Mouse (Mus musculus) heart, postnatal 0 days (tissue): ENCODE data around the gene Pxk. TPM values are rescaled to one million over a fixed set of nuclear protein-coding genes. Genes with fewer than 3 reads are reported as not detected.
A peak's percentile ranks its signal among the peaks of the same experiment; 100 is the strongest.

Experiments used
- ATAC-seq: fragments of 200-750 bp; cut with Nextera tagmentation; 2 replicates; pipeline ENCODE4 v1.8.0; 2017; ENCODE audit warnings: low read depth, moderate number of reproducible peaks, moderate library complexity; ENCODE audit not compliant: insufficient read depth
- DNase-seq: peaks from one replicate; pipeline ENCODE4 v3.0.0-alpha.2; 2016; ENCODE audit warnings: low spot score
- H3K27ac ChIP-seq: fragments of 300-500 bp; sonication (generic); 2 replicates; pipeline ENCODE4 v1.5.1; 2014; ENCODE audit warnings: low read depth, mild to moderate bottlenecking
- H3K27me3 ChIP-seq: fragments of 300-500 bp; sonication (generic); 2 replicates; pipeline ENCODE4 v1.6.1; 2014; ENCODE audit warnings: low read length, mixed read lengths; ENCODE audit not compliant: control insufficient read depth, insufficient read depth
- H3K36me3 ChIP-seq: fragments of 300-500 bp; sonication (generic); replicated peaks from 2 replicates; pipeline ENCODE4 v1.6.1; 2014; ENCODE audit warnings: low read length, mixed read lengths; ENCODE audit not compliant: control insufficient read depth, insufficient read depth
- H3K4me1 ChIP-seq: fragments of 300-500 bp; sonication (generic); 2 replicates; pipeline ENCODE4 v1.6.1; 2014; ENCODE audit warnings: antibody characterized with exemption; ENCODE audit not compliant: control insufficient read depth, insufficient read depth
- H3K4me2 ChIP-seq: fragments of 300-500 bp; sonication (generic); 2 replicates; pipeline ENCODE4 v1.6.1; 2014; ENCODE audit warnings: low read depth, mild to moderate bottlenecking, low read length, moderate library complexity
- H3K4me3 ChIP-seq: fragments of 300-500 bp; sonication (generic); 2 replicates; pipeline ENCODE4 v1.5.1; 2014; ENCODE audit warnings: low read depth, low read length
- H3K9ac ChIP-seq: fragments of 300-500 bp; sonication (generic); replicated peaks from 2 replicates; pipeline ENCODE4 v1.6.1; 2014; ENCODE audit warnings: low read depth, low read length, mixed read lengths
- H3K9me3 ChIP-seq: fragments of 300-500 bp; sonication (generic); replicated peaks from 2 replicates; pipeline ENCODE4 v1.6.1; 2016; ENCODE audit warnings: low read length; ENCODE audit not compliant: control insufficient read depth
- CTCF ChIP-seq: IDR thresholded peaks from 2 replicates; pipeline ENCODE4 v1.5.1; 2016; ENCODE audit warnings: antibody characterized with exemption, control low read depth, low read depth
- EP300 ChIP-seq: IDR thresholded peaks from 2 replicates; pipeline ENCODE4 v1.6.1; 2016; ENCODE audit warnings: antibody characterized with exemption, low read depth
- WGBS: fragments of 180-500 bp; shearing (Covaris S2); extraction: QIAGEN DNeasy Blood & Tissue Kit; methylation state at CpG from one replicate; pipeline ENCODE4 v1.1.7; 2014; 5-methylcytosine and 5-hydroxymethylcytosine counted together
- polyA plus RNA-seq: library from polyadenylated mRNA; unstranded; fragments of >200 nt; fragmentation: Nextera tagmentation; extraction: Ambion mirVana; gene quantifications from 2 replicates; pipeline ENCODE4 v1.2.1, GENCODE M21; 2015
- total RNA-seq: library from RNA; depleted of rRNA; stranded (reverse); fragments of >200 nt; gene quantifications from 2 replicates; pipeline ENCODE4 v1.2.3, GENCODE M21; 2014; ENCODE audit warnings: low replicate concordance; rRNA removed

Gene Pxk
- total and polyA plus RNA-seq, 2 experiments from 2014 or later: 14.5 to 26.2 TPM

- H3K27me3 ChIP-seq: no peaks in the 10 kb centered on the region
- peaks cover 15% of the 10 kb centered on the region for H3K4me1 ChIP-seq
- no peak overlapping the region for H3K4me2 ChIP-seq
- no peak overlapping the region for H3K9ac ChIP-seq
- H3K36me3 ChIP-seq: no peaks in the 10 kb centered on the region
- H3K27ac ChIP-seq: no peak overlapping the region
- no peaks in the 10 kb centered on the region for H3K9me3 ChIP-seq
- TF ChIP-seq EP300 (no peak), CTCF (no peak)
- no peak overlapping the region for H3K4me3 ChIP-seq
- 34% methylated on average over 3 of the region's 3 CpGs for WGBS
- ATAC-seq: 0 out of 2 replicates have a peak, but pooled peaks have one; percentile 6
- peak; percentile 33 for DNase-seq
These were observed 110.9 kb downstream of the Pxk start for GRCm38 (mm10) chr14:8208876-8209275.

GRCm38 (mm10) chr14:8209896-8210295, 111.9 kb downstream of the Pxk start:
- Histone ChIP-seq H3K4me2 (no peak overlapping the region), H3K27ac (no peak overlapping the region), H3K9ac (no peak overlapping the region), H3K9me3 (no peaks in the 10 kb centered on the region), H3K36me3 (no peaks in the 10 kb centered on the region), H3K4me3 (no peak overlapping the region), H3K4me1 (peaks cover 16% of the 10 kb centered on the region), H3K27me3 (no peaks in the 10 kb centered on the region)
- TF ChIP-seq EP300 (no peak), CTCF (no peak)
- WGBS: 92% methylated on average over 2 of the region's 2 CpGs
- no peak for DNase-seq
- no peak for ATAC-seq

GRCm38 (mm10) chr14:8212996-8213395, 115.0 kb downstream of the Pxk start:
- Histone ChIP-seq H3K4me1 (peaks cover 21% of the 10 kb centered on the region), H3K9me3 (no peaks in the 10 kb centered on the region), H3K9ac (no peak overlapping the region), H3K4me2 (no peak overlapping the region), H3K4me3 (no peak overlapping the region), H3K27me3 (no peaks in the 10 kb centered on the region), H3K36me3 (no peaks in the 10 kb centered on the region), H3K27ac (no peak overlapping the region)
- WGBS: 80% methylated on average over 2 of the region's 2 CpGs
- TF ChIP-seq CTCF: no peak
- TF ChIP-seq EP300: no peak
- ATAC-seq (no peak), DNase-seq (no peak)

- H3K36me3 ChIP-seq: no peaks in the 10 kb centered on the region
- 0% methylated on average over 20 of the region's 49 CpGs for WGBS
- peaks cover 21% of the 10 kb centered on the region for H3K4me1 ChIP-seq
- peak within 1 kb of the TSS; percentile 97 for H3K9ac ChIP-seq
- peak within 1 kb of the TSS; percentile 98 for H3K27ac ChIP-seq
- DNase-seq (peak; percentile 98), ATAC-seq (peak; percentile 98)
- peak within 1 kb of the TSS; percentile 95 for H3K4me3 ChIP-seq
- peak; percentile 62 for TF ChIP-seq CTCF
- no peak for TF ChIP-seq EP300
- peak within 1 kb of the TSS; percentile 84 for H3K4me2 ChIP-seq
- H3K9me3 ChIP-seq: no peaks in the 10 kb centered on the region
- H3K27me3 ChIP-seq: no peaks in the 10 kb centered on the region
These were observed 115.8 kb downstream of the Pxk start, which contains the start of gene Kctd6 for GRCm38 (mm10) chr14:8213803-8214224. Kctd6 (plus strand) TSS chr14:8214140.

Other genes with a start within 250 kb of the Pxk start
- not detected in 2 replicates for gene Gm45521, start 140.9 kb upstream of the Pxk start, total RNA-seq
- not detected in 2 replicates for gene Gm45521, start 140.9 kb upstream of the Pxk start, polyA plus RNA-seq
- not detected in 2 replicates for gene Dnase1l3, start 103.6 kb upstream of the Pxk start, total RNA-seq
- gene Dnase1l3, start 103.6 kb upstream of the Pxk start, polyA plus RNA-seq: 0.03 TPM in 2 replicates
- gene Abhd6, start 95.3 kb upstream of the Pxk start, total RNA-seq: 2.2 and 2.5 TPM in 2 replicates
- gene Abhd6, start 95.3 kb upstream of the Pxk start, polyA plus RNA-seq: 9.1 and 10.1 TPM in 2 replicates
- gene Rpp14, start 17.8 kb upstream of the Pxk start, total RNA-seq: 22.7 and 61.8 TPM in 2 replicates
- gene Rpp14, start 17.8 kb upstream of the Pxk start, polyA plus RNA-seq: 42.4 and 42.8 TPM in 2 replicates
- 535 and 560 TPM in 2 replicates for gene Pdhb, start 74.8 kb downstream of the Pxk start, total RNA-seq
- 1,048 and 1,051 TPM in 2 replicates for gene Pdhb, start 74.8 kb downstream of the Pxk start, polyA plus RNA-seq
- gene Kctd6, start 115.9 kb downstream of the Pxk start, total RNA-seq: 5.8 and 7.9 TPM in 2 replicates
- 11.4 and 12.6 TPM in 2 replicates for gene Kctd6, start 115.9 kb downstream of the Pxk start, polyA plus RNA-seq
- 0.39 TPM in 1 of 2 replicates, not detected in the other for gene Acox2, start 161.1 kb downstream of the Pxk start, total RNA-seq
- gene Acox2, start 161.1 kb downstream of the Pxk start, polyA plus RNA-seq: 0.15 TPM in 1 of 2 replicates, not detected in the other
- gene Fam107a, start 219.8 kb downstream of the Pxk start, total RNA-seq: 3.2 and 5.0 TPM in 2 replicates
- 0.14 and 0.26 TPM in 2 replicates for gene Fam107a, start 219.8 kb downstream of the Pxk start, polyA plus RNA-seq